Mouse (Mus musculus) lung, postnatal 0 days (tissue): ENCODE measurements around the gene Hs6st3.

Experiments used
- CTCF ChIP-seq: IDR thresholded peaks from 2 replicates; pipeline ENCODE4 v1.5.1; 2016; ENCODE audit warnings: antibody characterized with exemption, mild to moderate bottlenecking
- EP300 ChIP-seq: IDR thresholded peaks from 2 replicates; pipeline ENCODE4 v1.6.1; 2016; ENCODE audit warnings: antibody characterized with exemption, mild to moderate bottlenecking, control low read depth

GRCm38 (mm10) chr14:119582039-119582508 is 443.9 kb downstream of the Hs6st3 start:
- TF ChIP-seq CTCF (no peak), EP300 (no peak)
